Mouse (Mus musculus) MEL (cell line): ENCODE results near the gene Cldn34b2.
"Not testable (repeated sequence)": the region's sequence is repeated elsewhere in the genome, so short reads cannot be mapped to it uniquely, and the experiment has no call there.

ENCODE experiments used
- ELF1 ChIP-seq: IDR thresholded peaks from 2 replicates; pipeline ENCODE4 v1.6.1; 2014; ENCODE audit warnings: low read depth, mild to moderate bottlenecking, inconsistent platforms, low read length, improper control_type of control experiment, moderate library complexity
- HCFC1 ChIP-seq: IDR thresholded peaks from 2 replicates; pipeline ENCODE4 v1.6.1; 2012; ENCODE audit warnings: low read depth, mild to moderate bottlenecking, inconsistent platforms, low read length, improper control_type of control experiment, moderate library complexity
- MAX ChIP-seq: IDR thresholded peaks from 2 replicates; pipeline ENCODE4 v1.6.1; 2011; ENCODE audit warnings: low read length, improper control_type of control experiment
- SMC3 ChIP-seq: IDR thresholded peaks from 2 replicates; pipeline ENCODE4 v1.6.1; 2011; ENCODE audit warnings: low read depth, low read length, improper control_type of control experiment
- ZC3H11A ChIP-seq: IDR thresholded peaks from 2 replicates; pipeline ENCODE4 v1.6.1; 2012; ENCODE audit warnings: low read depth, mild to moderate bottlenecking, inconsistent platforms, low read length, improper control_type of control experiment

DNA sequence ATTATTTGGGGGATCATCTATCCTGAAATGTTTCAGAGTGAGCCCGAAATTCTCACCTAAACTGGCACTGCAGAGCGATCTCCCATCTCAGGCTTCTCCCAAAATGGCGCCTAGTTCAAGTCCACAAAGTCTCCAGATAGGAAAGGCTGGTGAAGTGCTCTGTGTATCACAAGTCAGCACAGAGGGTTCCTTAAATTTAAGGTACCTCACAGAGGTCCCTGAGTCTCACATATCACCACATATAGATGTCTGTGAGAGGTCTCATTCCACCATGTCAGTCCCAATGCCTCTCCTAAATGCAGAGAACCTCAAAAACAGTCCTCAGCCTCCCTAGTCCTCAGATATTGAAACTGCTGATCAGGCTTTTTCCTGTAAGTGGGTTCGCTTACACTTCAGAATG is 34.6 kb downstream of the Cldn34b2 start, which contains the start of gene Magea2:
- not testable (repeated sequence) for TF ChIP-seq ZC3H11A, HCFC1, ELF1, SMC3, MAX
